Mouse (Mus musculus) bone marrow, adult 2 months (tissue): ENCODE measurements at regions not wholly inside any gene's neighbourhood (a gene's known extent, or its start where the extent isn't known, plus 50 kb on each side); places are given as distances from the start of the nearest gene placed in this dataset.

Experiments
- CTCF ChIP-seq: fragments of 200-500 bp; IDR thresholded peaks from 2 replicates; pipeline ENCODE4 v1.5.1; 2011; ENCODE audit warnings: low read length, control low read depth; ENCODE audit not compliant: control insufficient read depth, insufficient read depth
- POLR2A ChIP-seq: fragments of 200-500 bp; IDR thresholded peaks from 2 replicates; pipeline ENCODE4 v1.6.1; 2011; ENCODE audit warnings: low read depth, mild to moderate bottlenecking, control low read depth, low read length, borderline replicate concordance; ENCODE audit not compliant: control insufficient read depth

DNA sequence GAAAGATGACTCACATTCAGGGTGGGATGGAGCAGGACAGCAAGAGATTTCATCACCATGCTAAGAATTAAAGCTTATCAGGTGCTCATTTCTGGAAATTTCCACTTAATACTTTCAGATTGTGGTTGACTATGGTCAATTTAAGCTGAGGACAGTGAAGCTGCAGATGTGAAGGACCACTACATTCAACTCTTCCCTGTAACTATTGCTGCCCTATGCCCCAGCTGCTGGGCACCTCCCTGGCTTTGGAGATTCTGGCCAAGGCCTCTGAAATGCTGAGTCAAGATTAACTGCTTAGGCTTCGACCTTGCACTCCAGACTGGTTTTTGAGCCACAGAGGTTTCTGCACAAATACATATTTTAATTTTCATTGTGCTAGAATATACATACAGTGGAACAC, 140.4 kb upstream of the Grik3 start:
- TF ChIP-seq CTCF (no peak), POLR2A (no peak)
